Mouse (Mus musculus): Measurements from ENCODE around the gene Gnao1. TPM values are rescaled to one million over a fixed set of nuclear protein-coding genes. Genes with fewer than 3 reads are reported as not detected.

Gnao1 gene
- polyA plus RNA-seq, 1 experiment from 2014 or later, result 3.7 TPM

- WGBS, result 51% methylated on average over 6 of the region's 6 CpGs
- ATAC-seq (ENCODE audit: low read depth), result no peak
- no peaks in the 10 kb centered on the region for H3K9me3 ChIP-seq (ENCODE audit: control insufficient read depth, low read length)
Observed at GRCm38 (mm10) chr8:93814266-93814665, 4.5 kb downstream of the Gnao1 start.

GRCm38 (mm10) chr8:93816226-93816625 lies 6.5 kb downstream of the Gnao1 start:
- Histone ChIP-seq H3K4me3 (ENCODE audit: low read length) (no peak overlapping the region), H3K36me3 (ENCODE audit: control insufficient read depth, insufficient read depth, low read length) (no peaks in the 10 kb centered on the region)
- no peak for ATAC-seq (ENCODE audit: low read depth)

More at GRCm38 (mm10) chr8:93814266-93814665, 4.5 kb downstream of the Gnao1 start:
- H3K36me3 ChIP-seq (ENCODE audit: control insufficient read depth, insufficient read depth, low read length), result no peaks in the 10 kb centered on the region
- peaks cover 11% of the 10 kb centered on the region; the same call in 1 of the 2 replicates for H3K4me1 ChIP-seq (replicated peaks; ENCODE audit: control insufficient read depth, insufficient read depth, low read length)
- no peak overlapping the region for H3K27ac ChIP-seq (ENCODE audit: low read length)
- no peak overlapping the region for H3K9ac ChIP-seq (ENCODE audit: low read length)
- H3K4me2 ChIP-seq (ENCODE audit: low read depth, low read length), result no peak overlapping the region
- H3K4me3 ChIP-seq (ENCODE audit: low read length), result no peak overlapping the region
- H3K27me3 ChIP-seq (ENCODE audit: control insufficient read depth, insufficient read depth, low read depth, low read length), result peaks cover 40% of the 10 kb centered on the region

GRCm38 (mm10) chr8:93817366-93817765 lies 7.6 kb downstream of the Gnao1 start:
- WGBS, result 83% methylated on average over 1 of the region's 1 CpGs
- ATAC-seq (ENCODE audit: low read depth), result no peak
- H3K36me3 ChIP-seq (ENCODE audit: control insufficient read depth, insufficient read depth, low read length), result no peaks in the 10 kb centered on the region
- H3K27me3 ChIP-seq (ENCODE audit: control insufficient read depth, insufficient read depth, low read depth, low read length), result peaks cover 17% of the 10 kb centered on the region
- 0 out of 2 replicates have a peak, but pooled peaks cover 6% of the 10 kb centered on the region for H3K4me1 ChIP-seq (replicated peaks; ENCODE audit: control insufficient read depth, insufficient read depth, low read length)
- no peak overlapping the region for H3K4me2 ChIP-seq (ENCODE audit: low read depth, low read length)
- H3K9ac ChIP-seq (ENCODE audit: low read length), result no peak overlapping the region
- H3K9me3 ChIP-seq (ENCODE audit: control insufficient read depth, low read length), result no peaks in the 10 kb centered on the region
- no peak overlapping the region for H3K4me3 ChIP-seq (ENCODE audit: low read length)
- no peak overlapping the region for H3K27ac ChIP-seq (ENCODE audit: low read length)

More at GRCm38 (mm10) chr8:93816226-93816625, 6.5 kb downstream of the Gnao1 start:
- 67% methylated on average over 6 of the region's 6 CpGs for WGBS
- H3K27ac ChIP-seq (ENCODE audit: low read length), result no peak overlapping the region
- H3K9me3 ChIP-seq (ENCODE audit: control insufficient read depth, low read length), result no peaks in the 10 kb centered on the region
- no peak overlapping the region for H3K9ac ChIP-seq (ENCODE audit: low read length)
- no peak overlapping the region for H3K4me2 ChIP-seq (ENCODE audit: low read depth, low read length)
- peaks cover 28% of the 10 kb centered on the region for H3K27me3 ChIP-seq (ENCODE audit: control insufficient read depth, insufficient read depth, low read depth, low read length)
- H3K4me1 ChIP-seq (replicated peaks; ENCODE audit: control insufficient read depth, insufficient read depth, low read length), result peaks cover 6% of the 10 kb centered on the region; the same call in 1 of the 2 replicates

GRCm38 (mm10) chr8:93819929-93820328 lies 10.2 kb downstream of the Gnao1 start:
- Histone ChIP-seq H3K9ac (ENCODE audit: low read length) (no peak overlapping the region), H3K27me3 (ENCODE audit: control insufficient read depth, insufficient read depth, low read depth, low read length) (no peaks in the 10 kb centered on the region), H3K36me3 (ENCODE audit: control insufficient read depth, insufficient read depth, low read length) (no peaks in the 10 kb centered on the region), H3K4me1 (replicated peaks; ENCODE audit: control insufficient read depth, insufficient read depth, low read length) (no peaks in the 10 kb centered on the region), H3K4me2 (ENCODE audit: low read depth, low read length) (no peak overlapping the region), H3K9me3 (ENCODE audit: control insufficient read depth, low read length) (no peaks in the 10 kb centered on the region), H3K4me3 (ENCODE audit: low read length) (no peak overlapping the region), H3K27ac (ENCODE audit: low read length) (no peak overlapping the region)
- 62% methylated on average over 4 of the region's 4 CpGs for WGBS
- ATAC-seq (ENCODE audit: low read depth), result no peak

- WGBS, result 81% methylated on average over 7 of the region's 7 CpGs
- H3K36me3 ChIP-seq (ENCODE audit: control insufficient read depth, insufficient read depth, low read length), result no peaks in the 10 kb centered on the region
- ATAC-seq (ENCODE audit: low read depth), result no peak
Observed at GRCm38 (mm10) chr8:93821327-93821726, 11.6 kb downstream of the Gnao1 start.

GRCm38 (mm10) chr8:93825317-93825716 lies 15.6 kb downstream of the Gnao1 start:
- H3K4me1 ChIP-seq (replicated peaks; ENCODE audit: control insufficient read depth, insufficient read depth, low read length), result no peaks in the 10 kb centered on the region
- ATAC-seq (ENCODE audit: low read depth), result peak; percentile 84
- H3K27me3 ChIP-seq (ENCODE audit: control insufficient read depth, insufficient read depth, low read depth, low read length), result no peaks in the 10 kb centered on the region
- no peaks in the 10 kb centered on the region for H3K9me3 ChIP-seq (ENCODE audit: control insufficient read depth, low read length)
- no peak overlapping the region for H3K27ac ChIP-seq (ENCODE audit: low read length)
- no peaks in the 10 kb centered on the region for H3K36me3 ChIP-seq (ENCODE audit: control insufficient read depth, insufficient read depth, low read length)
- WGBS, result 19% methylated on average over 4 of the region's 4 CpGs
- H3K4me2 ChIP-seq (ENCODE audit: low read depth, low read length), result no peak overlapping the region
- H3K4me3 ChIP-seq (ENCODE audit: low read length), result no peak overlapping the region
- H3K9ac ChIP-seq (ENCODE audit: low read length), result no peak overlapping the region

More at GRCm38 (mm10) chr8:93821327-93821726, 11.6 kb downstream of the Gnao1 start:
- Histone ChIP-seq H3K9ac (ENCODE audit: low read length) (no peak overlapping the region), H3K4me3 (ENCODE audit: low read length) (no peak overlapping the region), H3K27ac (ENCODE audit: low read length) (no peak overlapping the region), H3K4me2 (ENCODE audit: low read depth, low read length) (no peak overlapping the region), H3K9me3 (ENCODE audit: control insufficient read depth, low read length) (no peaks in the 10 kb centered on the region), H3K27me3 (ENCODE audit: control insufficient read depth, insufficient read depth, low read depth, low read length) (no peaks in the 10 kb centered on the region), H3K4me1 (replicated peaks; ENCODE audit: control insufficient read depth, insufficient read depth, low read length) (no peaks in the 10 kb centered on the region)

- Histone ChIP-seq H3K4me2 (ENCODE audit: low read depth, low read length) (no peak overlapping the region), H3K9me3 (ENCODE audit: control insufficient read depth, low read length) (no peaks in the 10 kb centered on the region), H3K4me1 (replicated peaks; ENCODE audit: control insufficient read depth, insufficient read depth, low read length) (no peaks in the 10 kb centered on the region), H3K27ac (ENCODE audit: low read length) (no peak overlapping the region), H3K27me3 (ENCODE audit: control insufficient read depth, insufficient read depth, low read depth, low read length) (no peaks in the 10 kb centered on the region), H3K9ac (ENCODE audit: low read length) (no peak overlapping the region), H3K4me3 (ENCODE audit: low read length) (no peak overlapping the region), H3K36me3 (ENCODE audit: control insufficient read depth, insufficient read depth, low read length) (no peaks in the 10 kb centered on the region)
- peak; percentile 51 for ATAC-seq (ENCODE audit: low read depth)
- WGBS, result 49% methylated on average over 3 of the region's 3 CpGs
Observed at GRCm38 (mm10) chr8:93830626-93831025, 20.9 kb downstream of the Gnao1 start.

GRCm38 (mm10) chr8:93835771-93836170 lies 26.0 kb downstream of the Gnao1 start:
- H3K9ac ChIP-seq (ENCODE audit: low read length), result no peak overlapping the region
- H3K36me3 ChIP-seq (ENCODE audit: control insufficient read depth, insufficient read depth, low read length), result no peaks in the 10 kb centered on the region
- 57% methylated on average over 5 of the region's 5 CpGs for WGBS
- no peak overlapping the region for H3K27ac ChIP-seq (ENCODE audit: low read length)
- no peak for ATAC-seq (ENCODE audit: low read depth)
- no peaks in the 10 kb centered on the region for H3K9me3 ChIP-seq (ENCODE audit: control insufficient read depth, low read length)
- H3K27me3 ChIP-seq (ENCODE audit: control insufficient read depth, insufficient read depth, low read depth, low read length), result no peaks in the 10 kb centered on the region
- H3K4me2 ChIP-seq (ENCODE audit: low read depth, low read length), result no peak overlapping the region
- H3K4me3 ChIP-seq (ENCODE audit: low read length), result no peak overlapping the region
- H3K4me1 ChIP-seq (replicated peaks; ENCODE audit: control insufficient read depth, insufficient read depth, low read length), result no peaks in the 10 kb centered on the region

- Histone ChIP-seq H3K27ac (ENCODE audit: low read length) (no peak overlapping the region), H3K27me3 (ENCODE audit: control insufficient read depth, insufficient read depth, low read depth, low read length) (no peaks in the 10 kb centered on the region), H3K9me3 (ENCODE audit: control insufficient read depth, low read length) (no peaks in the 10 kb centered on the region), H3K9ac (ENCODE audit: low read length) (no peak overlapping the region), H3K4me3 (ENCODE audit: low read length) (no peak overlapping the region), H3K36me3 (ENCODE audit: control insufficient read depth, insufficient read depth, low read length) (no peaks in the 10 kb centered on the region), H3K4me1 (replicated peaks; ENCODE audit: control insufficient read depth, insufficient read depth, low read length) (peaks cover 4% of the 10 kb centered on the region), H3K4me2 (ENCODE audit: low read depth, low read length) (no peak overlapping the region)
- 43% methylated on average over 8 of the region's 8 CpGs for WGBS
- ATAC-seq (ENCODE audit: low read depth), result no peak
Observed at GRCm38 (mm10) chr8:93839113-93839512, 29.3 kb downstream of the Gnao1 start.

GRCm38 (mm10) chr8:93840486-93840885 lies 30.7 kb downstream of the Gnao1 start:
- no peak overlapping the region for H3K4me3 ChIP-seq (ENCODE audit: low read length)
- 56% methylated on average over 4 of the region's 4 CpGs for WGBS
- no peaks in the 10 kb centered on the region for H3K27me3 ChIP-seq (ENCODE audit: control insufficient read depth, insufficient read depth, low read depth, low read length)
- H3K4me1 ChIP-seq (replicated peaks; ENCODE audit: control insufficient read depth, insufficient read depth, low read length), result peaks cover 6% of the 10 kb centered on the region
- no peaks in the 10 kb centered on the region for H3K9me3 ChIP-seq (ENCODE audit: control insufficient read depth, low read length)
- H3K4me2 ChIP-seq (ENCODE audit: low read depth, low read length), result no peak overlapping the region
- no peak overlapping the region for H3K27ac ChIP-seq (ENCODE audit: low read length)
- no peak overlapping the region for H3K9ac ChIP-seq (ENCODE audit: low read length)
- no peak for ATAC-seq (ENCODE audit: low read depth)
- H3K36me3 ChIP-seq (ENCODE audit: control insufficient read depth, insufficient read depth, low read length), result no peaks in the 10 kb centered on the region
